Mouse (Mus musculus) gastrocnemius, postnatal 10 days (tissue): Measurements from ENCODE around the gene Crocc. TPM values are rescaled to one million over a fixed set of nuclear protein-coding genes. Genes with fewer than 3 reads are reported as not detected.

Source experiments
- DNase-seq: peaks from one replicate; pipeline ENCODE4 v3.0.0; 2021; ENCODE audit warnings: mixed read lengths
- total RNA-seq, 2 experiments: library from RNA; stranded (reverse); gene quantifications; 2 replicates each; pipeline ENCODE4 v1.2.3; 2021

The Crocc gene
- total RNA-seq, 2 experiments from 2014 or later, result 3.8 to 9.3 TPM

- DNase-seq, result peak; percentile 95
These were observed 73.5 kb downstream of the Crocc start, which contains the start of gene Atp13a2 for GRCm38 (mm10) chr4:140986711-140987395. Gene Atp13a2 (plus strand): TSS chr4:140986873.

GRCm38 (mm10) chr4:140986024-140986710 is 74.2 kb downstream of the Crocc start:
- no peak for DNase-seq

- DNase-seq, result no peak
These were observed 75.8 kb downstream of the Crocc start for GRCm38 (mm10) chr4:140984544-140984943.

- no peak for DNase-seq
These were observed 76.9 kb downstream of the Crocc start for GRCm38 (mm10) chr4:140983442-140983841.

GRCm38 (mm10) chr4:140982808-140983207 is 77.5 kb downstream of the Crocc start:
- no peak for DNase-seq

- DNase-seq, result no peak
These were observed 78.7 kb downstream of the Crocc start for GRCm38 (mm10) chr4:140981605-140982004.

- no peak for DNase-seq
These were observed 82.3 kb downstream of the Crocc start for GRCm38 (mm10) chr4:140977886-140978692.

GRCm38 (mm10) chr4:140977278-140977677 is 83.1 kb downstream of the Crocc start:
- no peak for DNase-seq

GRCm38 (mm10) chr4:140975356-140975755 is 85.0 kb downstream of the Crocc start:
- no peak for DNase-seq

- DNase-seq, result no peak
These were observed 85.9 kb downstream of the Crocc start for GRCm38 (mm10) chr4:140974408-140974807.

- DNase-seq, result no peak
These were observed 88.7 kb downstream of the Crocc start for GRCm38 (mm10) chr4:140971691-140972090.

GRCm38 (mm10) chr4:140967386-140968159 is 92.8 kb downstream of the Crocc start:
- no peak for DNase-seq

Other genes starting within 250 kb of the Crocc start
- gene Padi3, start 249.9 kb downstream of the Crocc start, total RNA-seq, result under 1 TPM; 0.65 to 0.75 TPM
- under 1 TPM in 1 of 2 experiments, not detected in 1; 0.09 TPM for gene Padi1, start 214.8 kb downstream of the Crocc start, total RNA-seq
- 100 to 1,000 TPM in 1 of 2 experiments, 10 to 100 TPM in 1; 96.8 to 105 TPM for gene Padi2, start 154.2 kb downstream of the Crocc start, total RNA-seq
- gene Sdhb, start 99.3 kb downstream of the Crocc start, total RNA-seq, result 100 to 1,000 TPM; 406 to 464 TPM
- 10 to 100 TPM; 19.1 to 25.9 TPM for gene Atp13a2, start 73.7 kb downstream of the Crocc start, total RNA-seq
- 10 to 100 TPM; 79.1 to 88.6 TPM for gene Mfap2, start 50.1 kb downstream of the Crocc start, total RNA-seq
- gene Necap2, start 17.8 kb upstream of the Crocc start, total RNA-seq, result 10 to 100 TPM; 27.2 to 31.1 TPM
- gene Spata21, start 27.8 kb upstream of the Crocc start, total RNA-seq, result not detected
- 100 to 1,000 TPM; 173 to 178 TPM for gene Szrd1, start 79.2 kb upstream of the Crocc start, total RNA-seq
- 10 to 100 TPM; 10.0 to 11.4 TPM for gene Fbxo42, start 87.4 kb upstream of the Crocc start, total RNA-seq
- gene Rsg1, start 153.4 kb upstream of the Crocc start, total RNA-seq, result under 1 TPM; 0.70 to 0.89 TPM
- gene Arhgef19, start 178.9 kb upstream of the Crocc start, total RNA-seq, result 1 to 10 TPM; 2.6 to 3.2 TPM
- gene Epha2, start 240.7 kb upstream of the Crocc start, total RNA-seq, result 1 to 10 TPM; 3.9 to 5.9 TPM